Mouse (Mus musculus) adrenal gland, postnatal 10 days (tissue): Measurements from ENCODE around the gene Armh2. TPM values are rescaled to one million over a fixed set of nuclear protein-coding genes. Genes with fewer than 3 reads are reported as not detected.
"Not testable (repeated sequence)": the region's sequence is repeated elsewhere in the genome, so short reads cannot be mapped to it uniquely, and the experiment has no call there.

Experiments
- DNase-seq: peaks from one replicate; pipeline ENCODE4 v3.0.0; 2021; ENCODE audit warnings: mixed read lengths
- total RNA-seq, 2 experiments: library from RNA; stranded (reverse); gene quantifications; 2 replicates each; pipeline ENCODE4 v1.2.3; 2021

Gene Armh2
- total RNA-seq, 2 experiments from 2014 or later: not detected

DNA sequence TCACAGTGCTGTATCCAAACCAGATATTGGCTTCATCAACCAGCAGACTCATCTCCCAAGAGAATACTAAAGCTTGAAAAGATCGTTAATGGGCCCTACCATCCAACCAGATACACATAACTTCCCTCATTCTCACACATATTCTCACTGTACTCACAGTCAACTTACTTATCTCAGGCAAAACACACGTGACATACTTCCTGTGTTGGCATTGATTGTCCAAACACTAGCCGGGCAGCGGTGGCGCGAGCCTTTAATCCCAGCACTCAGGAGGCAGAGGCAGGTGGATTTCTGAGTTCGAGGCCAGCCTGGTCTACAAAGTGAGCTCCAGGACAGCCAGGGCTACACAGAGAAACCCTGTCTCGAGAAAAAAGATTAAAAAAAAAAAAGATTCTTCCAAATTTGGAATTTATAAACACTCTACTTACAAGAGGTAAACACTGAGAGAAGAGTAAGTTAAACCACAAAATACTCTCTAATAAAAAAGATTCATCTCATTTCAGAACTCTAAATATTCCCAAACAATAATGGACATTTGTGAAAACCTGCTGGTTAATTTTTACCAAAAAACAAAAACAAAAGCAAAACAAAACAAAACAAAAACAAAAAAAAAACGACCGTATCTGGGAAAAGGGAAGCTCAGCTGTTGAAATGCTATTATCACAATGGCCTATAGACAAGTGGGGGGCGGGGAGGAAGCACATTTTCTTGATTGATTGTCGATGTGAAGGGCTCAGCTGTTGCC is 17.0 kb downstream of the Armh2 start:
- DNase-seq: no peak

DNA sequence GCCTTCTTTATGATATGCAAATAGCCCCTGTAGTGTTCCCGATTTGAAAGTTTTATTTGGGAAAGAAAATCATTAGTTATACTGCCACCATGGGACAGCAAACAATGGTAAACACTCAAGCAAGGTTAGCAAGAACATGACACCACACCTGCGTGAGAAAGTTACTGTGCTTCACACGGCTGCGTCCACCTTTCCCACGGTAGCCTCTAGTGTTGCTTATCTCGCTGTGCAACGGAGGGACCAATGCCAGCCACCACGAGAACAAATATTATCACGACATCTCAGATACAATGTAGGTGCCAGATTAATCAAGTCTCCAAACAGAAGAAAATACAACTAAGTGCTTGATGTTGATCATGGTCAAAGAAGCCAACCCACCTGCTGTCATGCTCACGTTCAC is 18.4 kb downstream of the Armh2 start:
- DNase-seq: no peak

DNA sequence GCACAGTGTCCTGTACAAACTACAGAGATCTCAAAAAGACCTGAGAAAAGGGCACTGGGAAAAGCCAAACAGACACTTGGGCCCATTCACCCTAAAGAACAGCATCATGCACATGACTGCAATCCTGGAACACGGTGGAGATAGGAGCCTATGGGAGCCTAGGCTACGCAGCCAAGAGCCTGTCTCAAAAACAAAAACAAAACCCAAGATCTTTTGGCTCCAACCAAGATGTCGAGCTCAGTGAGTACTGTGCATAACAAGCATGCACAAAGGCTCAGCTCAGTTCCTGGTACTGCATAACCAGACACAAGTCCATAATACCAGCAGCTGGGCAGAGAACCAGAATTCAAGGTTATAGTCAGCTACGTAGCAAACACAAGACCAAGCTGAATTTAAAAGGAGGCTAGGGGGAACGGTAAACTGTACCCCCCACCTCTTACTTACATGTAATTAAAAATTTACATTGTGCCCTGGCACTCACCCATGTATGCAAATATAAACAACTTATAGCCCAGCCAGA is 19.4 kb downstream of the Armh2 start:
- DNase-seq: no peak

DNA sequence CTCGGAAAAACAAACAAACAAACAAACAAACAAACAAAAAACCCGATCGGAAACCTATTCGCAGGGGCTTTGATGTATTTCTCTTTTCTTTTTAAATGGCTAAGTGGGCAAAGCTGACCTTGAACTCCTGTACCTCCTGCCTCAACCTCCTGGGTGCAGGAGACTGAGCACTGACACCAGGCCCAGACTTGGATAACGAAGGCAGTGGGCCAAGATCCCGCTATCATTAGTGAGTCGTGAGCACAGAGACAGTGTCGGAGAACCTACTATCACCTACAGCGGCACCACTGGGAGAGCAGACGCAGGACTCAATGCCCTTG is 20.0 kb downstream of the Armh2 start:
- no peak for DNase-seq

DNA sequence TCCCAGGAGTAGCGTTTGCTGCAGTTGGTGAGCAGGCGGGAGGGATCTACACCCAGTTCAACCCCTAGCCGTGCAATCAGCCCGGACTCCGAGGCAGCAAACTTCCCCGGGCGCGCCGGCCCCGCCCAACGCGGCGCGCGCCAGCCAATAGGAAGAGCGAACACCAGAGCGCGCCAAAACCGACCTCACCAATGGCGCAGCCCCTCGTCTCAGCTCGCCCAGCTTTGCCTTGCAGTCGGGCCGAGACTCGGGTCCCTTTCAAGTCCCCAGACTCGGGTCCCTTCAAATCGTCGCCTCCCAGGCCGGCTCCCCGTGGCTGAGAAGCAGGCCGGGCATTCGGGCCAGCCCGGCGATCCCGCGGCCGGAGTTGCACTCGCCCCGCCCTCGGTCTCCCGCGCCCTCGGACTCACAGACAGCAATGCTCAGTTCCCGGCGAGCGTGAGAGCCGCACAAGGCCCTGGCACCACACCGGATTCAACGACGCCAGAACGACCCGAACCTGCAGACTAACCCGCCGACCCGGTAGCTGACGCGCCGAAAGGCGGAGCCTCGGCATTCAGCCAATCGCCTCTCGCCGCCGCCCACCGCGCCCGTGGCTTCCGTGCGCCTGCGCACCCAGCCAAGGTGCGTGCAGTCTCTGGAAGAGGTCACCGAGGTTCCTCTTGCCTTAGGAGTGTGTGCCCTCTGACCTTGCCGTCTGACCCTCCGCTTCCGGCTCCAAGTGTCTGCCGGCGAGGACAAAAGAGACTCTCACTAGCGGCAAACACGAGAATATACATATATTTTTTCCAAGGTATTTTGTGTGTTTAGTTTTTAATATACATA is 20.6 kb downstream of the Armh2 start, which contains the start of gene Gmnn:
Gene Gmnn, minus strand, starts transcription at position 521 of the 825 bp plus-strand sequence.
- DNase-seq: peak; percentile 93

DNA sequence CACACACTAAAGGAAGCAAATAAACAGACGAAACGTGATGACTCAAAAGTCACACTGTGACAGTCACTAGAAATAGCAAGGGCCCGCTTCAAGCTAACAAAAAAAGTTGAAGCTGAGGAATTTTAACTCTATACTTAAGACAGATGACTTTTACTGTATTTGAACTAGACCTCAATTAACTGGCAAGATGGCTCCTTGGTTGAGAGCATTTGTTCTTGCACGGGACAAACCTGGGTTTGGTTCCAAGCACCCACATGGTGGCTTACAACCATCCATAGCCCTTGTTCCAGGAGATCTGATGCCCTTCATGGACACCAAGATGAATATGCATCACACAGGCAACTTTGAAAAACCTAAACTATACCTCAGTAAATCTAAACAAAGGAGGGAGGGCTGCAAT is 21.2 kb downstream of the Armh2 start:
- DNase-seq: no peak

DNA sequence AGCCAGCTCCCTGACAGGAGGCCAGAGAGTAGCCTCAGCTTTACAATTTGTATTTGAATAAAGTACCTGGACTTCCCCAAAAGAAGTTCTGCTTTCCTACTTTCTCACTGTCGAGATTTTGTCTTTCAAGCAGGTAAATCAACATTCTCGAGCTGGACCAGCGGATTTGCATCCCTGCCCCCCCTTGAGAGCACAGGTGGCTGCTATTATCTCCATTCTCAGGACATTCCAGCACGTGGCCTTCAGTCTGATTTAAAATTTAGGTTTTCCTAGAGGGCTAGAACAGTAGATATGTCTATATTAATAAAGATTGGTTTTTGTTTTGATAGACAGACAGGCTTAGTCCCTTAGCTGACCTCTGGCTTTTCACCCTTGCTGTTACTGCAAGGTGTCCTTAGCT is 26.8 kb downstream of the Armh2 start:
- DNase-seq: not testable (repeated sequence)

DNA sequence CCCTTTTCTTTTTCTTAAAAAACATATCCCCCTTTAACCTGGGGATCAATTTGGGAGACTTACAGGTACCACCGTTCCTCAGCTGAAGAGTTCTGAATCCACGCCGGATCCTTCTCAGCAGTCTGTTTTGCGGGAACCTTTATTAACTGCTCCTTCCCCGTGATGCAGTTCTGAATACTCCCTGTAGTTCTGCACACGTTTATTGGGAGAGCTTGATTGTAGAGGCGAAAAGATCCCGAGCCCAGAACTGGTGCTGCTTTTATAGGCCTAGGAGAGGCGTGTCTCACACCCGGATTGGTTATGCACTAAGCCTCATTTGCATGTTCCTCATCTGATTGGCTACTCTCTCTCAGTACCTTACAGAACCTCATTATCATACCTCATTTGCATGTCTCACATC is 30.4 kb downstream of the Armh2 start:
- DNase-seq: not testable (repeated sequence)

DNA sequence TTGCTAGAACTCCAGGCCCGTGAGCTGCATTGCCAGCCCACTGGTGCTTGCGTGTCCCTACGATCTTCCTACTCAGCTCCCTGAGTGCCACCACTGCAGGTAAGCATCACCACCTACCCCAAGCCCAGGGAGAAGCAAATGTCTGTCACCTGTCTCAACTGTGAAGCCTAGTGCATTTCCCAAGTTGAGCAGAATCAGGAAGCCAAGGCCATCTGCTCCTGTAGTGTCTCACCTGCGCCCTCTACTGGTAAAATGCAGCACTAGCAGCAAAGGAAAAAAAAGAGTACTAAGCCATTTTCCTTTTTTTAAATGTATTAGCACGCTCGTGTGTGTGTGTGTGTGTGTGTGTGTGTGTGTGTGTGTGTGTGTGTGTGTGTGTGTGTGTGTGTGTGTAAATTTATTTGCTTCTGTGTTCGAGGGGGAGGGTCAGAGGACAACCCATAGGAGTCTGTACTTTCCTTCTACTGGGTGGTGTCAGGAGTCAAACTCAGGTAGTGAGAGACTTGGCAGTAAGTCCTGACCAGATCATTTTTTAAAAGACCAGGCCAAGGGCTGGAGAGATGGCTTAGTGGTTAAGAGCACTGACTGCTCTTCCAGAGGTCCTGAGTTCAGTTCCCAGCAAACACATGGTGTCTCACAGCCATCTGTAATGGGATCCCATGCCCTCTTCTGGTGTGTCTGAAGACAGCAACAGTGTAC is 35.3 kb downstream of the Armh2 start:
- DNase-seq: peak; percentile 61

- DNase-seq: no peak
Measured at GRCm38 (mm10) chr13:24778026-24778425, 37.0 kb downstream of the Armh2 start.

- no peak for DNase-seq
Measured at GRCm38 (mm10) chr13:24778706-24779380, 37.8 kb downstream of the Armh2 start.

GRCm38 (mm10) chr13:24781916-24782315 is 40.9 kb downstream of the Armh2 start:
- DNase-seq: peak; percentile 67

DNA sequence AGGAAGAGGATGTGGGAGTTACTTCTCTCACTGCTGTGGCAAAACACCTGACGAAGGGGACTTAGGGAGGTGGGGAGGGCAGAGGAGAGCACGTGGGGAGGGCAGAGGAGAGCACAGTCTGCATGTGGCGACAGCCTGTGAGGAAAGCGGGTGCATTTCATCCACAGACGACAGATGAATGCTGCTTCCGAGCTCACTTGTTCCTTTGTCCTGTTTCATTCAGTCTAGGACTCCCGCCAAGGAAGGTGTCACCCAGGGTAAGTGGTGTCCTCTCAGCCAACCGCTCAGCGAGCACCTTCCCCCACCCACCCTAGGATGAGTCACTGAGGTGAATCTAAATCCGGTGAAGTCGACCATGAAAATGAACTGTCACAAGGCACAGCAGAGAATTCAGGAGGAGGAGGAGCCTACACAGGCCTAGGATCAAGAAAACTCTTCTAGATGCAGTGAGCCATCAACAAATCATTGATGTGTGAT is 45.0 kb downstream of the Armh2 start:
- DNase-seq: peak; percentile 21

DNA sequence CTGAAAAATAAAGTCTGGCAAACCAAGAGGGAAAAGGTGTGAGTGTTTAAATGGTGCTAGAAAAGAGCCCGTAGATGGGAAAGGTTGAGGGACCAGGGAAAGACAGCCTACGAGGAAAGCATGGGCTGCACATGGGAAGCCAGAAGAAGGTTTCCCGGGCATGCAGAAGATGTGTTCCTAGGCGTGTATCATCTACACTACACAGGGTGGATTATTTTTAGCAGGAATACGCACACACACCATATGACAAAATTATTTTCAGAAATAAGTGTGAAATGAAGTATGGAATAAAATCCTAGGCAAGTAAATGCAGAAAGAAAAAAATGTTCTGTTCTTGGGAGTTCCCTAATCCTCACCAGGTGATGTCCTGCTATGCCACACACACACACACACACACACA is 46.4 kb downstream of the Armh2 start:
- DNase-seq: no peak

GRCm38 (mm10) chr13:24791349-24791748 is 50.3 kb downstream of the Armh2 start:
- peak; percentile 40 for DNase-seq

- DNase-seq: peak; percentile 23
Measured at GRCm38 (mm10) chr13:24792411-24793045, 51.5 kb downstream of the Armh2 start.

Other genes with a start within 250 kb of the Armh2 start
- gene Ripor2, start 159.0 kb upstream of the Armh2 start, total RNA-seq: 10 to 100 TPM in 1 of 2 experiments, 1 to 10 TPM in 1; 7.5 to 10.9 TPM
- gene Gmnn, start 20.7 kb downstream of the Armh2 start, total RNA-seq: 10 to 100 TPM; 19.9 to 31.3 TPM
- gene BC005537, start 60.4 kb downstream of the Armh2 start, total RNA-seq: 100 to 1,000 TPM; 149 to 152 TPM
- 100 to 1,000 TPM; 125 to 155 TPM for gene Acot13, start 90.3 kb downstream of the Armh2 start, total RNA-seq
- 10 to 100 TPM; 23.1 to 31.6 TPM for gene Tdp2, start 90.4 kb downstream of the Armh2 start, total RNA-seq
- gene D130043K22Rik, start 103.9 kb downstream of the Armh2 start, total RNA-seq: 1 to 10 TPM; 1.2 to 1.4 TPM
- 10 to 100 TPM; 16.6 to 19.7 TPM for gene Aldh5a1, start 196.4 kb downstream of the Armh2 start, total RNA-seq
- 10 to 100 TPM in 1 of 2 experiments, 1 to 10 TPM in 1; 7.2 to 14.2 TPM for gene Gpld1, start 201.9 kb downstream of the Armh2 start, total RNA-seq